Mouse (Mus musculus): ENCODE results near the gene Trmt2b. TPM values are rescaled to one million over a fixed set of nuclear protein-coding genes. Genes with fewer than 3 reads are reported as not detected.
"Not testable (repeated sequence)": the region's sequence is repeated elsewhere in the genome, so short reads cannot be mapped to it uniquely, and the experiment has no call there.

The Trmt2b gene
- 6.2 and 9.0 TPM in 2 replicates for polyA plus RNA-seq (2016; fragmentation: Nextera tagmentation; extraction: Ambion mirVana)

GRCm38 (mm10) chrX:134276275-134277160, at the start of gene Trmt2b:
Gene Trmt2b, minus strand, starts transcription at chrX:134276984.
- no peaks in the 10 kb centered on the region for H3K27me3 ChIP-seq
- peak within 1 kb of the TSS; percentile 43; the same call in 1 of the 2 replicates for H3K27ac ChIP-seq (replicated peaks)
- no peaks in the 10 kb centered on the region for H3K4me1 ChIP-seq
- H3K36me3 ChIP-seq, result no peaks in the 10 kb centered on the region
- H3K9me3 ChIP-seq, result no peaks in the 10 kb centered on the region
- H3K4me3 ChIP-seq, result peak within 1 kb of the TSS; percentile 38
- H3K9ac ChIP-seq (replicated peaks), result 0 out of 2 replicates have a peak within 1 kb of the TSS, but pooled peaks have one; percentile 11
- WGBS, result 23% methylated on average over 24 of the region's 26 CpGs
- peak within 1 kb of the TSS; percentile 45 for H3K4me2 ChIP-seq (replicated peaks)
- peak; percentile 87 for ATAC-seq (ENCODE audit: low FRiP score, low read depth)

GRCm38 (mm10) chrX:134319153-134319932, 42.6 kb upstream of the Trmt2b start:
- no peak for ATAC-seq (ENCODE audit: low FRiP score, low read depth)
- Histone ChIP-seq H3K27ac (replicated peaks) (no peak overlapping the region), H3K4me3 (no peak overlapping the region), H3K4me2 (replicated peaks) (no peak overlapping the region), H3K9ac (replicated peaks) (no peak overlapping the region), H3K27me3 (no peaks in the 10 kb centered on the region), H3K36me3 (no peaks in the 10 kb centered on the region), H3K4me1 (no peaks in the 10 kb centered on the region), H3K9me3 (no peaks in the 10 kb centered on the region)
- WGBS, result 92% methylated on average over 2 of the region's 2 CpGs

- not testable (repeated sequence) for H3K9me3 ChIP-seq; H3K4me2 ChIP-seq (replicated peaks); H3K27ac ChIP-seq (replicated peaks); H3K4me1 ChIP-seq; H3K27me3 ChIP-seq; ATAC-seq (ENCODE audit: low FRiP score, low read depth); H3K36me3 ChIP-seq; H3K4me3 ChIP-seq; H3K9ac ChIP-seq (replicated peaks)
- WGBS, result 88% methylated on average over 6 of the region's 7 CpGs
Observed at GRCm38 (mm10) chrX:134311193-134311592, 34.4 kb upstream of the Trmt2b start.

- ATAC-seq (ENCODE audit: low FRiP score, low read depth), result no peak; the same call in none of the 2 replicates
- H3K9ac ChIP-seq (replicated peaks), result peak overlapping the region; percentile 37; the same call in 1 of the 2 replicates
- no peaks in the 10 kb centered on the region for H3K4me1 ChIP-seq
- no peak overlapping the region for H3K27ac ChIP-seq (replicated peaks)
- no peaks in the 10 kb centered on the region for H3K9me3 ChIP-seq
- peak overlapping the region; percentile 44 for H3K4me3 ChIP-seq
- no peaks in the 10 kb centered on the region for H3K36me3 ChIP-seq
- no peaks in the 10 kb centered on the region for H3K27me3 ChIP-seq
- peak overlapping the region; percentile 49 for H3K4me2 ChIP-seq (replicated peaks)
- 31% methylated on average over 9 of the region's 9 CpGs for WGBS
Observed at GRCm38 (mm10) chrX:134308275-134308634, 31.5 kb upstream of the Trmt2b start.

- Histone ChIP-seq H3K27me3 (no peaks in the 10 kb centered on the region), H3K27ac (replicated peaks) (no peak within 1 kb of the TSS), H3K4me1 (no peaks in the 10 kb centered on the region), H3K4me2 (replicated peaks) (peak within 1 kb of the TSS; percentile 49), H3K9ac (replicated peaks) (peak within 1 kb of the TSS; percentile 37; the same call in 1 of the 2 replicates), H3K4me3 (peak within 1 kb of the TSS; percentile 44), H3K9me3 (no peaks in the 10 kb centered on the region), H3K36me3 (no peaks in the 10 kb centered on the region)
- WGBS, result 24% methylated on average over 36 of the region's 36 CpGs
- peak; percentile 98 for ATAC-seq (ENCODE audit: low FRiP score, low read depth)
Observed at GRCm38 (mm10) chrX:134307534-134308274, 30.9 kb upstream of the Trmt2b start, which contains the start of gene Cenpi. Gene Cenpi, plus strand, starts transcription at chrX:134308084.

GRCm38 (mm10) chrX:134303287-134303686, 26.5 kb upstream of the Trmt2b start:
- Histone ChIP-seq H3K4me1 (no peaks in the 10 kb centered on the region), H3K4me3 (no peak overlapping the region)
- ATAC-seq (ENCODE audit: low FRiP score, low read depth), result no peak

GRCm38 (mm10) chrX:134300219-134300618, 23.4 kb upstream of the Trmt2b start:
- ATAC-seq (ENCODE audit: low FRiP score, low read depth), result no peak
- WGBS, result 49% methylated on average over 5 of the region's 5 CpGs
- no peaks in the 10 kb centered on the region for H3K9me3 ChIP-seq
- H3K4me1 ChIP-seq, result no peaks in the 10 kb centered on the region
- H3K36me3 ChIP-seq, result no peaks in the 10 kb centered on the region
- H3K4me3 ChIP-seq, result no peak overlapping the region
- H3K4me2 ChIP-seq (replicated peaks), result no peak overlapping the region
- no peak overlapping the region for H3K27ac ChIP-seq (replicated peaks)
- H3K27me3 ChIP-seq, result 0 out of 2 replicates have a peak, but pooled peaks cover 4% of the 10 kb centered on the region
- no peak overlapping the region for H3K9ac ChIP-seq (replicated peaks)

More at GRCm38 (mm10) chrX:134303287-134303686, 26.5 kb upstream of the Trmt2b start:
- H3K9ac ChIP-seq (replicated peaks), result no peak overlapping the region
- no peak overlapping the region for H3K4me2 ChIP-seq (replicated peaks)
- H3K9me3 ChIP-seq, result no peaks in the 10 kb centered on the region
- WGBS, result 87% methylated on average over 1 of the region's 1 CpGs
- no peak overlapping the region for H3K27ac ChIP-seq (replicated peaks)
- no peaks in the 10 kb centered on the region for H3K36me3 ChIP-seq
- H3K27me3 ChIP-seq, result no peaks in the 10 kb centered on the region

GRCm38 (mm10) chrX:134297195-134297594, 20.4 kb upstream of the Trmt2b start:
- H3K36me3 ChIP-seq, result no peaks in the 10 kb centered on the region
- WGBS, result 32% methylated on average over 4 of the region's 4 CpGs
- H3K4me3 ChIP-seq, result peak overlapping the region; percentile 49
- peak overlapping the region; percentile 58 for H3K4me2 ChIP-seq (replicated peaks)
- H3K27me3 ChIP-seq, result 0 out of 2 replicates have a peak, but pooled peaks cover 4% of the 10 kb centered on the region
- no peak for ATAC-seq (ENCODE audit: low FRiP score, low read depth)
- no peaks in the 10 kb centered on the region for H3K4me1 ChIP-seq
- 0 out of 2 replicates have a peak overlapping the region, but pooled peaks have one; percentile 58 for H3K9ac ChIP-seq (replicated peaks)
- no peak overlapping the region for H3K27ac ChIP-seq (replicated peaks)
- H3K9me3 ChIP-seq, result no peaks in the 10 kb centered on the region

GRCm38 (mm10) chrX:134296737-134297136, 20.0 kb upstream of the Trmt2b start:
- H3K27me3 ChIP-seq, result 0 out of 2 replicates have a peak, but pooled peaks cover 4% of the 10 kb centered on the region
- 21% methylated on average over 7 of the region's 7 CpGs for WGBS
- peak overlapping the region; percentile 58 for H3K4me2 ChIP-seq (replicated peaks)
- peak; percentile 34; the same call in 1 of the 2 replicates for ATAC-seq (ENCODE audit: low FRiP score, low read depth)
- H3K27ac ChIP-seq (replicated peaks), result 0 out of 2 replicates have a peak overlapping the region, but pooled peaks have one; percentile 15
- H3K9me3 ChIP-seq, result no peaks in the 10 kb centered on the region
- no peaks in the 10 kb centered on the region for H3K4me1 ChIP-seq
- no peaks in the 10 kb centered on the region for H3K36me3 ChIP-seq
- peak overlapping the region; percentile 58 for H3K9ac ChIP-seq (replicated peaks)
- H3K4me3 ChIP-seq, result peak overlapping the region; percentile 49

GRCm38 (mm10) chrX:134296301-134296700, 19.5 kb upstream of the Trmt2b start:
- Histone ChIP-seq H3K36me3 (no peaks in the 10 kb centered on the region), H3K27me3 (0 out of 2 replicates have a peak, but pooled peaks cover 4% of the 10 kb centered on the region), H3K4me1 (no peaks in the 10 kb centered on the region), H3K4me3 (peak overlapping the region; percentile 49), H3K4me2 (replicated peaks) (peak overlapping the region; percentile 58), H3K27ac (replicated peaks) (peak overlapping the region; percentile 15; the same call in 1 of the 2 replicates), H3K9ac (replicated peaks) (peak overlapping the region; percentile 58), H3K9me3 (no peaks in the 10 kb centered on the region)
- WGBS, result 32% methylated on average over 9 of the region's 9 CpGs
- ATAC-seq (ENCODE audit: low FRiP score, low read depth), result peak; percentile 44

GRCm38 (mm10) chrX:134287305-134287704, 10.5 kb upstream of the Trmt2b start:
- peaks cover 11% of the 10 kb centered on the region; the same call in 1 of the 2 replicates for H3K27me3 ChIP-seq
- H3K4me1 ChIP-seq, result no peaks in the 10 kb centered on the region
- H3K9me3 ChIP-seq, result no peaks in the 10 kb centered on the region
- no peak overlapping the region for H3K4me2 ChIP-seq (replicated peaks)
- no peak overlapping the region for H3K4me3 ChIP-seq
- H3K9ac ChIP-seq (replicated peaks), result no peak overlapping the region
- ATAC-seq (ENCODE audit: low FRiP score, low read depth), result no peak
- no peaks in the 10 kb centered on the region for H3K36me3 ChIP-seq
- WGBS, result 92% methylated on average over 2 of the region's 2 CpGs
- no peak overlapping the region for H3K27ac ChIP-seq (replicated peaks)

All from midbrain, embryonic 12.5 days (tissue).